Mouse (Mus musculus): ENCODE data around the gene Tiparp. TPM values are rescaled to one million over a fixed set of nuclear protein-coding genes. Genes with fewer than 3 reads are reported as not detected.

Tiparp gene
- 9.1 and 9.8 TPM in 2 replicates for polyA plus RNA-seq (2012; rRNA removed)

- TF ChIP-seq POLR2A (IDR thresholded peaks at IDR 0.05; ENCODE audit: borderline replicate concordance, extremely low read depth, insufficient read depth, insufficient read length, poor library complexity, severe bottlenecking): peak; percentile 85
- TF ChIP-seq CTCF (IDR thresholded peaks at IDR 0.05; ENCODE audit: borderline replicate concordance, extremely low read depth, insufficient read depth, insufficient read length): peak; percentile 20; the same call in 1 of the 2 replicates
- DNase-seq (ENCODE audit: low read depth): peak; percentile 99
These were observed at the start of gene Tiparp for GRCm38 (mm10) chr3:65527691-65528601. Tiparp (plus strand) TSS chr3:65528410.

GRCm38 (mm10) chr3:65480676-65481075 lies 47.5 kb upstream of the Tiparp start:
- no peak for DNase-seq (ENCODE audit: low read depth)
- no peak for TF ChIP-seq POLR2A (IDR thresholded peaks at IDR 0.05; ENCODE audit: borderline replicate concordance, extremely low read depth, insufficient read depth, insufficient read length, poor library complexity, severe bottlenecking)
- no peak for TF ChIP-seq CTCF (IDR thresholded peaks at IDR 0.05; ENCODE audit: borderline replicate concordance, extremely low read depth, insufficient read depth, insufficient read length)

GRCm38 (mm10) chr3:65482266-65482665 lies 45.9 kb upstream of the Tiparp start:
- no peak for TF ChIP-seq CTCF (IDR thresholded peaks at IDR 0.05; ENCODE audit: borderline replicate concordance, extremely low read depth, insufficient read depth, insufficient read length)
- no peak for TF ChIP-seq POLR2A (IDR thresholded peaks at IDR 0.05; ENCODE audit: borderline replicate concordance, extremely low read depth, insufficient read depth, insufficient read length, poor library complexity, severe bottlenecking)

GRCm38 (mm10) chr3:65482698-65483407 lies 45.4 kb upstream of the Tiparp start:
- DNase-seq (ENCODE audit: low read depth): no peak
- no peak for TF ChIP-seq CTCF (IDR thresholded peaks at IDR 0.05; ENCODE audit: borderline replicate concordance, extremely low read depth, insufficient read depth, insufficient read length)
- no peak for TF ChIP-seq POLR2A (IDR thresholded peaks at IDR 0.05; ENCODE audit: borderline replicate concordance, extremely low read depth, insufficient read depth, insufficient read length, poor library complexity, severe bottlenecking)

More at GRCm38 (mm10) chr3:65482266-65482665, 45.9 kb upstream of the Tiparp start:
- peak; percentile 50 for DNase-seq (ENCODE audit: low read depth)

- DNase-seq (ENCODE audit: low read depth): no peak
- TF ChIP-seq POLR2A (IDR thresholded peaks at IDR 0.05; ENCODE audit: borderline replicate concordance, extremely low read depth, insufficient read depth, insufficient read length, poor library complexity, severe bottlenecking) (no peak), CTCF (IDR thresholded peaks at IDR 0.05; ENCODE audit: borderline replicate concordance, extremely low read depth, insufficient read depth, insufficient read length) (no peak)
These were observed 44.0 kb upstream of the Tiparp start for GRCm38 (mm10) chr3:65484161-65484733.

- TF ChIP-seq CTCF (IDR thresholded peaks at IDR 0.05; ENCODE audit: borderline replicate concordance, extremely low read depth, insufficient read depth, insufficient read length) (no peak), POLR2A (IDR thresholded peaks at IDR 0.05; ENCODE audit: borderline replicate concordance, extremely low read depth, insufficient read depth, insufficient read length, poor library complexity, severe bottlenecking) (no peak)
These were observed 40.7 kb upstream of the Tiparp start for GRCm38 (mm10) chr3:65487419-65488088.

GRCm38 (mm10) chr3:65488556-65489244 lies 39.5 kb upstream of the Tiparp start:
- DNase-seq (ENCODE audit: low read depth): no peak
- no peak for TF ChIP-seq POLR2A (IDR thresholded peaks at IDR 0.05; ENCODE audit: borderline replicate concordance, extremely low read depth, insufficient read depth, insufficient read length, poor library complexity, severe bottlenecking)
- no peak for TF ChIP-seq CTCF (IDR thresholded peaks at IDR 0.05; ENCODE audit: borderline replicate concordance, extremely low read depth, insufficient read depth, insufficient read length)

More at GRCm38 (mm10) chr3:65487419-65488088, 40.7 kb upstream of the Tiparp start:
- DNase-seq (ENCODE audit: low read depth): no peak

- DNase-seq (ENCODE audit: low read depth): no peak
- TF ChIP-seq POLR2A (IDR thresholded peaks at IDR 0.05; ENCODE audit: borderline replicate concordance, extremely low read depth, insufficient read depth, insufficient read length, poor library complexity, severe bottlenecking): no peak
- no peak for TF ChIP-seq CTCF (IDR thresholded peaks at IDR 0.05; ENCODE audit: borderline replicate concordance, extremely low read depth, insufficient read depth, insufficient read length)
These were observed 38.6 kb upstream of the Tiparp start for GRCm38 (mm10) chr3:65489601-65490000.

GRCm38 (mm10) chr3:65494291-65494763 lies 33.9 kb upstream of the Tiparp start:
- peak; percentile 74 for DNase-seq (ENCODE audit: low read depth)
- TF ChIP-seq POLR2A (IDR thresholded peaks at IDR 0.05; ENCODE audit: borderline replicate concordance, extremely low read depth, insufficient read depth, insufficient read length, poor library complexity, severe bottlenecking) (no peak), CTCF (IDR thresholded peaks at IDR 0.05; ENCODE audit: borderline replicate concordance, extremely low read depth, insufficient read depth, insufficient read length) (no peak)

GRCm38 (mm10) chr3:65507766-65508165 lies 20.4 kb upstream of the Tiparp start:
- DNase-seq (ENCODE audit: low read depth): no peak
- TF ChIP-seq CTCF (IDR thresholded peaks at IDR 0.05; ENCODE audit: borderline replicate concordance, extremely low read depth, insufficient read depth, insufficient read length) (no peak), POLR2A (IDR thresholded peaks at IDR 0.05; ENCODE audit: borderline replicate concordance, extremely low read depth, insufficient read depth, insufficient read length, poor library complexity, severe bottlenecking) (no peak)
